8 mouse cellular contexts compared by ENCODE assay signal in the genomic region with DNA sequence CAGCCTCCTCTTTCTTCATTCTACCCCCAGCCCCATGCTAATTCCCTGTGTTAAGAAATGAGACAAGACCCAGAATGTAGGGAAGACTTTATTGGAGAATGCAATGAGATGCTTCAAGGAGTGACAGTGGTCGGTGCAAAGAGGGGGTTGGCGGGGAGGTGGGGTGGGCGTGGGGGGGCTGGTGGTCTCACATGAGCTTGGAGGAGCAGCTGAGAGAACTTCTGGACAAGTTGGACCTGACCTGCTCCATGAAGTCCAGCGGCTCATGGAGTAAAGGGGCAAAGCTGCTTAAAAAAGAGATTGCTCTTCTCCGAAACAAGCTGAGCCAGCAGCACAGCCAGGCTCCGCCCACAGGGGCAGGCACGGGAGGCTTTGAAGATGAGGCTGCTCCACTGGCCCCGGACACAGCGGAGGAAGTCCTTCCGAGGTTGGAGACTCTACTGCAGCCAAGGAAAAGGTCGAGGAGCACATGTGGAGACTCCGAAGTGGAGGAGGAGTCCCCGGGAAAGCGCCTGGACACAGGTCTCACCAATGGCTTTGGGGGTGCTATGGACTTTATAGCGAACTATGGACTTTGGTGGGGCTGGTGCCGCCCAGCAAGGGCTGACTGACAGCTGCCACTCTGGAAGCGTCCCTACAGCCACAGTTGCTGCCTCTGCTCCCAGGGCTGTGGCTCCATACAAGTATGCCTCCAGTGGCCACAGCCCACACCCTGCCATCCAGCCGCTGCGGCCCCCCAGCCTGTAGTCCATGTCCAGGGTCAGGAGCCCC.
DNase-seq lines count a peak whose midpoint lies in the region; ATAC-seq and TF ChIP-seq lines count a peak whose summit lies in the region.
"Not testable (repeated sequence)": the region's sequence is repeated elsewhere in the genome, so short reads cannot be mapped to it uniquely, and the experiment has no call there.

No protein-coding gene starts in this region.

- not testable (repeated sequence) for H3K9ac ChIP-seq in heart, embryonic 12.5 days; hindbrain, embryonic 13.5 days; limb, embryonic 12.5 days (replicated peaks); lung, embryonic 14.5 days; midbrain, embryonic 16.5 days (ENCODE audit: low read depth, low read length)

- not testable (repeated sequence) for H3K9me3 ChIP-seq in forebrain, embryonic 10.5 days; heart, embryonic 12.5 days (replicated peaks); hindbrain, embryonic 13.5 days; limb, embryonic 12.5 days; lung, embryonic 14.5 days (ENCODE audit: low read depth, low read length); midbrain, embryonic 16.5 days (replicated peaks; ENCODE audit: control insufficient read depth, low read length, poor library complexity, severe bottlenecking)

- H3K36me3 ChIP-seq in forebrain, embryonic 10.5 days (replicated peaks); heart, embryonic 12.5 days; hindbrain, embryonic 13.5 days; limb, embryonic 12.5 days; lung, embryonic 14.5 days (ENCODE audit: insufficient read depth); midbrain, embryonic 16.5 days (ENCODE audit: control insufficient read depth, insufficient read depth, low read length): not testable (repeated sequence)

- not testable (repeated sequence) for ATAC-seq in heart, embryonic 12.5 days (ENCODE audit: insufficient number of reproducible peaks, low FRiP score); hindbrain, embryonic 13.5 days (ENCODE audit: low FRiP score); limb, embryonic 12.5 days (ENCODE audit: insufficient number of reproducible peaks, insufficient read depth, low FRiP score, low TSS enrichment, low read depth); midbrain, embryonic 16.5 days
- ATAC-seq in lung, embryonic 14.5 days (ENCODE audit: insufficient read depth): peak; percentile 63; the same call in 1 of the 2 replicates

- peak; percentile 2 for DNase-seq in adrenal gland, adult 2 months
- DNase-seq in forebrain, embryonic 10.5 days (ENCODE audit: extremely low spot score, low spot score); lung, embryonic 14.5 days: not testable (repeated sequence)
- DNase-seq in kidney, adult 8-10 months: peak; percentile 0 to 5

- WGBS in forebrain, embryonic 10.5 days: 12% methylated on average over 19 of the region's 19 CpGs
- 12% methylated on average over 19 of the region's 19 CpGs for WGBS in heart, embryonic 12.5 days
- 13% methylated on average over 19 of the region's 19 CpGs for WGBS in hindbrain, embryonic 13.5 days
- 7% methylated on average over 19 of the region's 19 CpGs for WGBS in limb, embryonic 12.5 days
- 9% methylated on average over 19 of the region's 19 CpGs for WGBS in lung, embryonic 14.5 days
- WGBS in midbrain, embryonic 16.5 days: 8% methylated on average over 19 of the region's 19 CpGs

- H3K27ac ChIP-seq in forebrain, embryonic 10.5 days; heart, embryonic 12.5 days (ENCODE audit: poor library complexity, severe bottlenecking); hindbrain, embryonic 13.5 days; limb, embryonic 12.5 days; lung, embryonic 14.5 days (ENCODE audit: low read depth); midbrain, embryonic 16.5 days (ENCODE audit: low read length): not testable (repeated sequence)

- H3K4me3 ChIP-seq in forebrain, embryonic 10.5 days: peak overlapping the region; percentile 46
- H3K4me3 ChIP-seq in heart, embryonic 12.5 days: peak overlapping the region; percentile 24; the same call in 1 of the 2 replicates
- peak overlapping the region; percentile 15; the same call in 1 of the 2 replicates for H3K4me3 ChIP-seq in hindbrain, embryonic 13.5 days
- peak overlapping the region; percentile 18; the same call in 1 of the 2 replicates for H3K4me3 ChIP-seq in limb, embryonic 12.5 days (replicated peaks)
- not testable (repeated sequence) for H3K4me3 ChIP-seq in lung, embryonic 14.5 days (ENCODE audit: low read depth, low read length)
- H3K4me3 ChIP-seq in midbrain, embryonic 16.5 days (ENCODE audit: low read depth, low read length): peak overlapping the region; percentile 27

- not testable (repeated sequence) for TF ChIP-seq CTCF in lung, embryonic 14.5 days (IDR thresholded peaks at IDR 0.05; ENCODE audit: low read depth)

- H3K27me3 ChIP-seq in forebrain, embryonic 10.5 days (ENCODE audit: poor library complexity, severe bottlenecking); heart, embryonic 12.5 days (replicated peaks); hindbrain, embryonic 13.5 days; limb, embryonic 12.5 days; lung, embryonic 14.5 days (ENCODE audit: insufficient read depth, low read length); midbrain, embryonic 16.5 days (ENCODE audit: control insufficient read depth, insufficient read depth, low read depth, low read length): not testable (repeated sequence)

- H3K4me1 ChIP-seq in forebrain, embryonic 10.5 days; heart, embryonic 12.5 days (replicated peaks); hindbrain, embryonic 13.5 days (replicated peaks); limb, embryonic 12.5 days (replicated peaks); lung, embryonic 14.5 days (ENCODE audit: insufficient read depth); midbrain, embryonic 16.5 days (ENCODE audit: control insufficient read depth, insufficient read depth, low read length): not testable (repeated sequence)

- peak overlapping the region; percentile 66 for H3K4me2 ChIP-seq in heart, embryonic 12.5 days
- H3K4me2 ChIP-seq in hindbrain, embryonic 13.5 days: peak overlapping the region; percentile 48
- H3K4me2 ChIP-seq in limb, embryonic 12.5 days: peak overlapping the region; percentile 50
- peak overlapping the region; percentile 47 for H3K4me2 ChIP-seq in lung, embryonic 14.5 days
- H3K4me2 ChIP-seq in midbrain, embryonic 16.5 days (ENCODE audit: low read length): peak overlapping the region; percentile 50
